Mouse (Mus musculus) hindbrain, embryonic 13.5 days (tissue): ENCODE data around the gene Bmp3. TPM values are rescaled to one million over a fixed set of nuclear protein-coding genes. Genes with fewer than 3 reads are reported as not detected.

Experiments used
- ATAC-seq: fragments of 200-750 bp; cut with Nextera tagmentation; 2 replicates; pipeline ENCODE4 v1.8.0; 2017; ENCODE audit warnings: moderate TSS enrichment; ENCODE audit not compliant: low FRiP score
- H3K27ac ChIP-seq: fragments of 300-500 bp; sonication (generic); 2 replicates; pipeline ENCODE4 v1.5.1; 2015; ENCODE audit warnings: inconsistent platforms, mild to moderate bottlenecking, moderate library complexity
- H3K27me3 ChIP-seq: fragments of 300-500 bp; sonication (generic); 2 replicates; pipeline ENCODE4 v1.6.1; 2015; ENCODE audit warnings: mild to moderate bottlenecking, inconsistent platforms
- H3K36me3 ChIP-seq: fragments of 300-500 bp; sonication (generic); 2 replicates; pipeline ENCODE4 v1.6.1; 2015; ENCODE audit warnings: mild to moderate bottlenecking, inconsistent platforms
- H3K4me1 ChIP-seq: fragments of 300-500 bp; sonication (generic); replicated peaks from 2 replicates; pipeline ENCODE4 v1.6.1; 2015; ENCODE audit warnings: inconsistent platforms
- H3K4me2 ChIP-seq: fragments of 300-500 bp; sonication (generic); 2 replicates; pipeline ENCODE4 v1.6.1; 2015; ENCODE audit warnings: inconsistent platforms, mild to moderate bottlenecking, moderate library complexity
- H3K4me3 ChIP-seq: fragments of 300-500 bp; sonication (generic); 2 replicates; pipeline ENCODE4 v1.5.1; 2015; ENCODE audit warnings: mild to moderate bottlenecking, inconsistent platforms
- H3K9ac ChIP-seq: fragments of 300-500 bp; sonication (generic); 2 replicates; pipeline ENCODE4 v1.6.1; 2015; ENCODE audit warnings: mild to moderate bottlenecking, inconsistent platforms
- H3K9me3 ChIP-seq: fragments of 300-500 bp; sonication (generic); 2 replicates; pipeline ENCODE4 v1.6.1; 2016; ENCODE audit warnings: inconsistent platforms
- WGBS: fragments of 180-500 bp; shearing (Covaris S2); methylation state at CpG from one replicate; pipeline ENCODE4 v1.1.7; 2015; 5-methylcytosine and 5-hydroxymethylcytosine counted together
- polyA plus RNA-seq: library from polyadenylated mRNA; unstranded; fragments of >200 nt; fragmentation: Nextera tagmentation; extraction: Ambion mirVana; gene quantifications from 2 replicates; pipeline ENCODE4 v1.2.1, GENCODE M21; 2015

Bmp3 gene
- polyA plus RNA-seq, 1 experiment from 2014 or later = 1.6 TPM

GRCm38 (mm10) chr5:98855741-98856140 is 1.5 kb downstream of the Bmp3 start:
- 16% methylated on average over 12 of the region's 12 CpGs for WGBS
- peaks cover 53% of the 10 kb centered on the region for H3K27me3 ChIP-seq
- no peak overlapping the region for H3K9ac ChIP-seq

GRCm38 (mm10) chr5:98856356-98856755 is 2.1 kb downstream of the Bmp3 start:
- Histone ChIP-seq H3K9me3 (no peaks in the 10 kb centered on the region), H3K27me3 (peaks cover 53% of the 10 kb centered on the region), H3K36me3 (no peaks in the 10 kb centered on the region), H3K27ac (no peak overlapping the region), H3K9ac (no peak overlapping the region), H3K4me3 (peak overlapping the region; percentile 7; the same call in 1 of the 2 replicates), H3K4me1 (peaks cover 19% of the 10 kb centered on the region), H3K4me2 (no peak overlapping the region)
- WGBS = 68% methylated on average over 7 of the region's 7 CpGs
- ATAC-seq = no peak

More at GRCm38 (mm10) chr5:98855741-98856140, 1.5 kb downstream of the Bmp3 start:
- Histone ChIP-seq H3K4me3 (peak overlapping the region; percentile 62), H3K27ac (no peak overlapping the region), H3K4me2 (peak overlapping the region; percentile 100), H3K4me1 (peaks cover 19% of the 10 kb centered on the region), H3K9me3 (no peaks in the 10 kb centered on the region), H3K36me3 (no peaks in the 10 kb centered on the region)
- no peak for ATAC-seq

DNA sequence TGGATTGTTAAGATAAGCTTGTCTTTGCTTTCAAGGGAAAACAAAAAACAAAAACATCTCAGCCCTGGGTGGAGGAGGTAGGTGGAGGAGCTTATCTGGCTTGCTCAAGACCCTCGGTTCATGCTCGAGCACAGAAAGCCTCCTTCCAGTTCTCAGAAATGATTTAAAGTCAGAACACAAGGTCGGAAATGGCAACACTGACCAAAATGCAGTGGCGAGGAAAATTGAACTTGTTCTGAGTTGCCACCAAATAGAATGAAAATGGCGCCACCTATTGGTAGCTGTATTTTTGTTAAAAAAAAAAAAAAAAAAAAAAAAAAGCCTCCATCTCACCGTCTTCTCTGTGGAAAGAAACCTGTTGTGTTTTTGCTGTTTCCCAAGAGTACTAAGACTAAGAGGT is 9.7 kb downstream of the Bmp3 start:
- Histone ChIP-seq H3K9me3 (no peaks in the 10 kb centered on the region), H3K27me3 (no peaks in the 10 kb centered on the region), H3K4me3 (no peak overlapping the region), H3K4me1 (0 out of 2 replicates have a peak, but pooled peaks cover 3% of the 10 kb centered on the region), H3K36me3 (no peaks in the 10 kb centered on the region), H3K9ac (no peak overlapping the region), H3K27ac (no peak overlapping the region), H3K4me2 (peak overlapping the region; percentile 31; the same call in 1 of the 2 replicates)
- 4% methylated on average over 6 of the region's 6 CpGs for WGBS
- ATAC-seq = no peak; the same call in 1 of the 2 replicates

GRCm38 (mm10) chr5:98865146-98865545 is 10.9 kb downstream of the Bmp3 start:
- 93% methylated on average over 5 of the region's 5 CpGs for WGBS
- H3K9me3 ChIP-seq = no peaks in the 10 kb centered on the region
- no peak overlapping the region for H3K27ac ChIP-seq
- H3K4me2 ChIP-seq = no peak overlapping the region
- no peak for ATAC-seq
- H3K4me3 ChIP-seq = no peak overlapping the region
- no peaks in the 10 kb centered on the region for H3K27me3 ChIP-seq
- no peaks in the 10 kb centered on the region for H3K36me3 ChIP-seq
- H3K4me1 ChIP-seq = 0 out of 2 replicates have a peak, but pooled peaks cover 3% of the 10 kb centered on the region
- no peak overlapping the region for H3K9ac ChIP-seq

- Histone ChIP-seq H3K9ac (no peak overlapping the region), H3K4me2 (no peak overlapping the region), H3K27me3 (no peaks in the 10 kb centered on the region), H3K27ac (no peak overlapping the region), H3K4me1 (no peaks in the 10 kb centered on the region), H3K9me3 (no peaks in the 10 kb centered on the region), H3K4me3 (no peak overlapping the region), H3K36me3 (no peaks in the 10 kb centered on the region)
- 72% methylated on average over 5 of the region's 5 CpGs for WGBS
- no peak for ATAC-seq
Measured at GRCm38 (mm10) chr5:98876056-98876455, 21.8 kb downstream of the Bmp3 start.

DNA sequence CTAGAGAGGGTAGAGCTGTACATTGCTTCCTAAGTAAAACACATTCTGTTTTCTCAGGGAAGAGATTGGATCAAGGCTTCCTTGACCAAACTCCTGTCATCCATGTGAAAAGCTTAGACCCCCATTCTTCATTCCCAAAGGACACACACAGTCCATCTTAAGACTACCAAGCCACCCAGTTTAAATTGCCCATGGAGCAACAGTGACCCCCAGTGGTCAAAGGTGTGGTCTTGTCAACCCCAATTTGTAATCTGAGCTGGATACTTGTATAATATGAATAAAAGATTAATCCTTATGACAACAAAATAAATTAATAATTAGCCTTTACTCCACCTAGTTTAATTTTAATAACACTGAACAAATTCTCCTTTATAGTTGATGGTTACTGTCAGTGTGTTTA is 24.7 kb downstream of the Bmp3 start:
- Histone ChIP-seq H3K9me3 (no peaks in the 10 kb centered on the region), H3K4me1 (no peaks in the 10 kb centered on the region), H3K27me3 (no peaks in the 10 kb centered on the region), H3K4me3 (no peak overlapping the region), H3K4me2 (no peak overlapping the region), H3K27ac (no peak overlapping the region), H3K9ac (no peak overlapping the region), H3K36me3 (no peaks in the 10 kb centered on the region)
- no peak for ATAC-seq

- no peaks in the 10 kb centered on the region for H3K4me1 ChIP-seq
- no peak for ATAC-seq
- WGBS = 76% methylated on average over 3 of the region's 3 CpGs
Measured at GRCm38 (mm10) chr5:98882096-98882495, 27.9 kb downstream of the Bmp3 start.

DNA sequence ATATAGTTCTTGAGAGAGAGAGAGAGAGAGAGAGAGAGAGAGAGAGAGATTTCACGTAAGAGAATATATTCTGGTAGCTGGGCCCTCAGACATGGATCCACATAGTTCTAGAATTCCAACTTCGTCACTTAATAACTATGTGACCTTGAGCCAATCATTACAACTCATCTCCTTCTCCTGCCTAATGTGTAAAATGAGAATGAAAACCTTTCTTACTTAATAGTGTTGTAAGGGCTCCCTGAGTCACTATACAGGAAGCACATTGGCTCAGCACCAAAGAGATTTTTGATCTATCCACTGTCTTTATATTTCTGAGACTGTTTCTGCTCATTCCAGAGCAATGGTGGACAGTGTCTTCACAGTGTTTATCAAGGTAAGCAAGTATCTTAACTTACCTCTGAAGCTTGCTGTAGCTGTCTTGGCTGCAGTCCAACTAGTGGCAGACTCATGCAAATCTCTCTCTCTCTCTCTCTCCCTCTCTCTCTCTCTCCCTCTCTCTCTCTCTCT is 36.4 kb downstream of the Bmp3 start:
- no peaks in the 10 kb centered on the region for H3K4me1 ChIP-seq
- no peak overlapping the region for H3K27ac ChIP-seq
- H3K4me2 ChIP-seq = no peak overlapping the region
- no peaks in the 10 kb centered on the region for H3K27me3 ChIP-seq
- no peaks in the 10 kb centered on the region for H3K36me3 ChIP-seq
- no peak overlapping the region for H3K4me3 ChIP-seq
- no peak overlapping the region for H3K9ac ChIP-seq
- peaks cover 6% of the 10 kb centered on the region; the same call in 1 of the 2 replicates for H3K9me3 ChIP-seq
- WGBS = 81% methylated on average over 2 of the region's 2 CpGs
- no peak for ATAC-seq

More at GRCm38 (mm10) chr5:98882096-98882495, 27.9 kb downstream of the Bmp3 start:
- Histone ChIP-seq H3K27me3 (no peaks in the 10 kb centered on the region), H3K9ac (no peak overlapping the region), H3K4me3 (no peak overlapping the region), H3K36me3 (no peaks in the 10 kb centered on the region), H3K4me2 (no peak overlapping the region), H3K27ac (no peak overlapping the region), H3K9me3 (no peaks in the 10 kb centered on the region)

DNA sequence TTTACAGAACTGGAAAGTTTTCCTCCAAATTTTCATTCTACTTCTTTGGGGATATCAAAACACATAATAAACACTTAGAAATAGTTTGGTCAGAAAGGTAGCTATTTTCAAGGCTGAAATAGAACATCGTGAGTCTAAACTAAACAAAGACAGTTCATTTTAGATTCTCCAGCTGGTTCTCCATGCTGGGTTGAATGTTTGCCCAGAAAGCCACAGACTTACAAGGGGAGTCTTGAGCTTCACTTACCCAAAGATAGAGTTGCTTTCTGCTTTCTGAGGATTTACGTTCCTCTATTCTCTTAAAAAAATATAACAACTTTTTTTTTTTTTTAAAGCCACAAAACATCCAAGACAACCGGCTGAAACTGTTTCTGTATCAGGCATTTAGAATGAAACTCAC is 40.1 kb downstream of the Bmp3 start:
- ATAC-seq = no peak
- H3K4me2 ChIP-seq = no peak overlapping the region
- whole genome bisulfite sequencing = 91% methylated on average over 3 of the region's 3 CpGs
- H3K4me3 ChIP-seq = no peak overlapping the region
- no peaks in the 10 kb centered on the region for H3K36me3 ChIP-seq
- H3K27me3 ChIP-seq = no peaks in the 10 kb centered on the region
- peaks cover under 1% of the 10 kb centered on the region; the same call in 1 of the 2 replicates for H3K9me3 ChIP-seq
- H3K4me1 ChIP-seq = no peaks in the 10 kb centered on the region
- no peak overlapping the region for H3K27ac ChIP-seq
- H3K9ac ChIP-seq = no peak overlapping the region

- no peak for ATAC-seq
- no peaks in the 10 kb centered on the region for H3K9me3 ChIP-seq
- H3K4me3 ChIP-seq = no peak overlapping the region
- no peaks in the 10 kb centered on the region for H3K36me3 ChIP-seq
- H3K27ac ChIP-seq = no peak overlapping the region
- H3K4me2 ChIP-seq = no peak overlapping the region
- no peaks in the 10 kb centered on the region for H3K4me1 ChIP-seq
- no peak overlapping the region for H3K9ac ChIP-seq
- no peaks in the 10 kb centered on the region for H3K27me3 ChIP-seq
Measured at GRCm38 (mm10) chr5:98897946-98898345, 43.7 kb downstream of the Bmp3 start.

DNA sequence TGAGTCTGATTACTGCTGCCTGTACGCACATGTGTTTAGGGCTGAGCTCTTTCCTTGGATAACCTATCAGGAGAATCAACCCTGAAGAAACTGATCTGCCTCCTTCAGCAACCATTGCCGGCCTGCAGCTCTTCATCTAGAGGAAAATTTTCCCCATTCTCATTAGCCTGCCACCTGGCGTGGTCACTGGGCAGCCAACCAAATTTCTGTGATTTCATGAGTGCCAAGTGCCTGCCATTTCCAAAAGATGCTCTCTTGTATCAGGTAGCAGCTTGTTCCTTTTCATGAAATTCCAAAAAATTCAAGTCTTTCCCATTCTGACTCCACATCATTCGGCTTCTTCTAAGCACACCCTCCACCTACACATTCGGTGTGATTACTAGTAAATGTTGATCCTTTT is 46.7 kb downstream of the Bmp3 start:
- no peaks in the 10 kb centered on the region for H3K4me1 ChIP-seq
- no peak overlapping the region for H3K4me3 ChIP-seq
- no peak overlapping the region for H3K9ac ChIP-seq
- WGBS = 90% methylated on average over 5 of the region's 5 CpGs
- no peak for ATAC-seq
- no peak overlapping the region for H3K27ac ChIP-seq
- no peaks in the 10 kb centered on the region for H3K9me3 ChIP-seq
- no peak overlapping the region for H3K4me2 ChIP-seq
- H3K36me3 ChIP-seq = no peaks in the 10 kb centered on the region
- no peaks in the 10 kb centered on the region for H3K27me3 ChIP-seq

DNA sequence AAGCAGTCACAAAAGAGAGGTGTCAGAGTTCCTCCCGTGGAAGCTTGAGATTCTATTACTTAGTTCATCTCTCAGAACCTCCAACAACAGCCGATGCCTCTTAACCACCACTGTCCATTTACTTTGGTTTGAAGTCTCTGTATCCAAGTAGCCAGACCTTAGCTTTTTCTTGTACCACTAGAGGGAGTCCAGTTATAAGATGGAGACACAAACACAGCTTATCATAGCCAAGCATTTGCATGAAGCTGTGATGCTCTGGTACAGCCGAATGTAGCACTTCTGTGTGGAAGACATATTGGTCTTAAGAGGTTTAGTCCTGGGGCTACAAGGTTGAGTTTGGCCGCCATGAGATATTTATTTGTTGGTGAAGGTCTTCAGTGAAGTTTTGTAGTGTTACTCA is 48.1 kb downstream of the Bmp3 start:
- H3K27ac ChIP-seq = no peak overlapping the region
- no peak overlapping the region for H3K4me2 ChIP-seq
- ATAC-seq = no peak
- WGBS = 67% methylated on average over 4 of the region's 4 CpGs
- H3K36me3 ChIP-seq = no peaks in the 10 kb centered on the region
- no peaks in the 10 kb centered on the region for H3K9me3 ChIP-seq
- H3K4me1 ChIP-seq = no peaks in the 10 kb centered on the region
- no peak overlapping the region for H3K9ac ChIP-seq
- H3K27me3 ChIP-seq = no peaks in the 10 kb centered on the region
- no peak overlapping the region for H3K4me3 ChIP-seq

- H3K9me3 ChIP-seq = no peaks in the 10 kb centered on the region
- ATAC-seq = no peak
- no peaks in the 10 kb centered on the region for H3K27me3 ChIP-seq
- H3K4me3 ChIP-seq = no peak overlapping the region
- WGBS = 95% methylated on average over 5 of the region's 5 CpGs
- H3K9ac ChIP-seq = no peak overlapping the region
- H3K4me1 ChIP-seq = no peaks in the 10 kb centered on the region
- H3K36me3 ChIP-seq = no peaks in the 10 kb centered on the region
- no peak overlapping the region for H3K4me2 ChIP-seq
- H3K27ac ChIP-seq = no peak overlapping the region
Measured at GRCm38 (mm10) chr5:98918716-98919115, 64.5 kb downstream of the Bmp3 start.
